Mouse (Mus musculus): ENCODE results near the gene Bmi1.

The Bmi1 gene

GRCm38 (mm10) chr2:18676936-18677491 is at the start of gene Bmi1:
Gene Bmi1, plus strand, starts transcription at chr2:18677018.
- peak; percentile 39 to 42 for DNase-seq (ENCODE audit: low spot score in 2 of 2)

- no peak for DNase-seq (ENCODE audit: low spot score in 2 of 2)
These were observed 46.3 kb upstream of the Bmi1 start for GRCm38 (mm10) chr2:18630547-18630946.

- peak; percentile 70 to 79 for DNase-seq (ENCODE audit: low spot score in 2 of 2)
These were observed 41.8 kb upstream of the Bmi1 start for GRCm38 (mm10) chr2:18635052-18635451.

- DNase-seq (ENCODE audit: low spot score in 2 of 2) = no peak
These were observed 28.3 kb upstream of the Bmi1 start for GRCm38 (mm10) chr2:18648563-18648962.

- no peak for DNase-seq (ENCODE audit: low spot score in 2 of 2)
These were observed 22.0 kb upstream of the Bmi1 start for GRCm38 (mm10) chr2:18654821-18655220.

GRCm38 (mm10) chr2:18664003-18664402 is 12.8 kb upstream of the Bmi1 start:
- no peak for DNase-seq (ENCODE audit: low spot score in 2 of 2)

- no peak for DNase-seq (ENCODE audit: low spot score in 2 of 2)
These were observed 5.8 kb upstream of the Bmi1 start for GRCm38 (mm10) chr2:18671041-18671440.

- peak; percentile 86 to 93 for DNase-seq (ENCODE audit: low spot score in 2 of 2)
These were observed 4.6 kb upstream of the Bmi1 start, which contains the start of gene Commd3 for GRCm38 (mm10) chr2:18672133-18672765. Gene Commd3, plus strand, starts transcription at chr2:18672384.

GRCm38 (mm10) chr2:18672766-18673164 is 4.1 kb upstream of the Bmi1 start:
- DNase-seq (ENCODE audit: low spot score in 2 of 2) = no peak

- no peak for DNase-seq (ENCODE audit: low spot score in 2 of 2)
These were observed 3.1 kb upstream of the Bmi1 start for GRCm38 (mm10) chr2:18673766-18674165.

- DNase-seq (ENCODE audit: low spot score in 2 of 2) = no peak
These were observed 2.5 kb upstream of the Bmi1 start for GRCm38 (mm10) chr2:18674193-18674902.

GRCm38 (mm10) chr2:18675681-18676456 is 949 bp upstream of the Bmi1 start:
- no peak for DNase-seq (ENCODE audit: low spot score in 2 of 2)

GRCm38 (mm10) chr2:18676457-18676935 is 322 bp upstream of the Bmi1 start:
- DNase-seq (ENCODE audit: low spot score in 2 of 2) = peak; percentile 48 to 63

GRCm38 (mm10) chr2:18677631-18678471 is 1.0 kb downstream of the Bmi1 start:
- peak; percentile 28 to 47 for DNase-seq (ENCODE audit: low spot score in 2 of 2)

- no peak for DNase-seq (ENCODE audit: low spot score in 2 of 2)
These were observed 2.9 kb downstream of the Bmi1 start for GRCm38 (mm10) chr2:18679701-18680100.

- no peak for DNase-seq (ENCODE audit: low spot score in 2 of 2)
These were observed 3.7 kb downstream of the Bmi1 start for GRCm38 (mm10) chr2:18680501-18680900.

GRCm38 (mm10) chr2:18680961-18681360 is 4.1 kb downstream of the Bmi1 start:
- DNase-seq (ENCODE audit: low spot score in 2 of 2) = peak; percentile 31 to 41

GRCm38 (mm10) chr2:18684062-18684461 is 7.2 kb downstream of the Bmi1 start:
- DNase-seq (ENCODE audit: low spot score in 2 of 2) = no peak

- DNase-seq (ENCODE audit: low spot score in 2 of 2) = no peak
These were observed 9.6 kb downstream of the Bmi1 start for GRCm38 (mm10) chr2:18686386-18686785.

GRCm38 (mm10) chr2:18686826-18687519 is 10.2 kb downstream of the Bmi1 start:
- DNase-seq (ENCODE audit: low spot score in 2 of 2) = no peak
